Mouse (Mus musculus) large intestine, adult 2 months (tissue): ENCODE measurements around the gene Nat8f1. TPM values are rescaled to one million over a fixed set of nuclear protein-coding genes. Genes with fewer than 3 reads are reported as not detected.
"Not testable (repeated sequence)": the region's sequence is repeated elsewhere in the genome, so short reads cannot be mapped to it uniquely, and the experiment has no call there.

Experiments used
- DNase-seq: peaks from one replicate; pipeline ENCODE4 v3.0.0-alpha.2; 2012; ENCODE audit warnings: low read depth, low spot score
- WGBS: fragments of 180-500 bp; shearing (Covaris S2); methylation state at CpG from one replicate; pipeline ENCODE4 v1.1.7; 2018; 5-methylcytosine and 5-hydroxymethylcytosine counted together
- polyA plus RNA-seq: library from polyadenylated mRNA; depleted of rRNA; stranded (reverse); fragments of >200 nt; gene quantifications from 2 replicates; pipeline ENCODE4 v1.2.3, GENCODE M21; 2012; rRNA removed

Nat8f1 gene
- 12.6 and 16.6 TPM in 2 replicates for polyA plus RNA-seq

DNA sequence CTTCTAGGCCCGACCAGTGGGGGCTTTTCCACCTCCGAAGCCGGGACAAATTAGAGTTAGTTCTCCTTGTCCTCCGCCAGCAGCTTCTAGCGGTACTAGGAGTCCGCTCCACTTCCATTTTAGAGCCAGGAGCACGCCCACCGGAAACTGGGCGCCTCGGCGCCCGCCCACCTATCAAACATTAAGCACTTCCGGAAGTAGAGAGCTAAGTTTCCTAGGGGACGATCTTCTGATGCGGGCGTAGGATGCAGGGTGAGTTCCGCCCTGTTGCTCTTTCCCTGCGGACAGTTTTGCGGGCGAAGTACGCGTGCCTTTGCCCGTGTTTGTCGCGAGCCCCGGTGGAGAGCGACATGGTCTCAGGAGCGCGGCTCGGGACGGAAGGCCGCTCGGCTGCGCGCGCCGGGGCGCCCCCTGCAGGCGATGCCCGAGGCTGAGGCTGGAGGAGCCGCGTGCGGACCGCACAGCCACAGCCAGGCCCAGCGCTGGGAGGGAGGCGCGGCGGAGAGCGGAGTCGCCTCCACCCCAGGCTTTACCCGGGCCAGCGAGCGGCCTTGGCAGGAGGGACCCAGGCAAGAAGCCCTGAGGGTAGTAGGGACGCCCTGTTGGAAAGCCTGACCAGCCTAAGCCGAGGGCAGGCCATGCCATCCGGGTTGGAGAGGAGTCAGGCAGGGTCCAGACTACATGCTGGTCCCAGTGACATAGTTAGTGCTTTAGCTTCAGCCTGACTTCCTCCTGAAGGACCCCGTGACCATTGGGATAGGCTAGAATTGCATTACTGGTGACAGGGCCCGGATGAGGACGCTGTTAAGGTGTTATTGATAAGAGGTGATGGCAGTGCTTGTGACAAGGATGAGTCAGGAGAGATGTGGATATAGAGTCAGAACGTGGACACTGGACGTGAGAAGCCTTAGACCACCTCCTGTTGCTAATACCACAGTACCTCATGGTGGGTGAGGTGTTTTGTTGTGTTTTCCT is at the start of gene Nat8f1:
Gene Nat8f1 (minus strand): TSS at position 149 of the 975 bp plus-strand sequence.
- WGBS = under 1% methylated on average over 61 of the region's 61 CpGs
- DNase-seq = peak; percentile 63

DNA sequence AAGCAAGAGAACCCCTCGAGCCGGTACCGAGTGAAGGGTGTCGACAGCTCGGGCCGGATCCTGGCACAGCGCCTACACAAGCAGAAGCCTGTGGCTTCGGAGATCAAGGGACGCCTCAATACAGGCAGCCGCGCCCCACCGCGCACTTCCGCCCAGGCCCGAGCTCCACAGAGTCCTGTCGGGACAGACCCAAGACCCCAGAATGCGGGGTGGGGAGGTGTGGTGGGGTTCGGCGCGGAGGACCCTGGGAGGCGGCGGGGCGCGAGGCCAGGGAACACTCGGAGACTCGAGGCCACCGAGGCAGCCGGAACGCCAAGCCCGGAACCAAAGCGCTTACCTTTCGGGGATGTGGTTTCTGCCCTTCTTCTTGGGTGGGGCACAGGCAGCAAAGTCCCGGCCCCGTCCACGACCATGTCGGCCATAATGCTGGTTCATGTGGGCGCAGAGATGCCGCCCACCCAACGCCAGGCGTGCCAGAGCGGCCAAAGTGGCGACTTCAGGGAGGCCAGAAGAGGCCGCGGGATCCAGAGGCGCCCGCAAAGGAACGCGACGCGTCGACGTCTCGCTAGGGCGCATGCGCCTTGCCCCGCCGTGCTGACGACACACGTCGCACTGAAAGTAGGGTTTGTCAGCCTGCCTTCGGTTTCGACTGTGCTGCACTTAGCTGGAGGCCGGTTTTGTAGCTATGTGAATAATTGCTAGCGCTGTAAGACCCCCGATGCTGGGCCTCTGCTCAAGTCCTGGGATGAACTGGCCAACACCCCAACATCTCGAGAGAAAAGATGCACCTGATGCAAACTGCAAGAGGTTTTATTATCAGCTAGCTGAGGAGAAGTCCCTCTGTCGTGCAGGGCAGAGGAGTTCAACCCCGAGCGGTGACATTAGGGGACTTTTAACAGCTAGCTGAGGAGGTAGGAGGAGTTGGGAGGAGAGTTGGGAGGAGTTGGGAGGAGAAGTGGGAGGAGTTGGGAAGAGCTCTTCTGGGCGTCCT is 45.9 kb upstream of the Nat8f1 start, which contains the start of gene Dusp11:
Gene Dusp11 (minus strand): TSS at position 567 of the 991 bp plus-strand sequence.
- WGBS = under 1% methylated on average over 70 of the region's 70 CpGs
- peak; percentile 72 for DNase-seq

DNA sequence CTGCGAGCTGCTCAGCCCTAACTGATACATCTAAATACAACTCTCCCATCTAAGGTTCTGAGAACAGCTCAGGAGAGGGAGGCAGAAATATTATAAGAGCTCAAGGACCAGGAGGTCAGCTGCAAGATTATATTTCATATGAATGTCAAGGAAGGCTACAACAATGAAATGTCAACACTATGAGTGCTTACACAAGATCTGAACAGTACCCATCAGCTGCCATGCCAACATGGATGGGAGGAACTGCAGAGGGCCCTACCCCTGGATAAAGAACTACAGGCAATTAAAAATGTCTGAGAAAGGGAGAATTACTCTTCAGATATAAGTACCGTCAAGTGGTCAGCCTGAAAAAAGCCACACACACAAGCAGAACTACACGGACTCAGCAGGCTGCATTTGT is 42.1 kb upstream of the Nat8f1 start:
- 77% methylated on average over 3 of the region's 3 CpGs for WGBS
- no peak for DNase-seq

DNA sequence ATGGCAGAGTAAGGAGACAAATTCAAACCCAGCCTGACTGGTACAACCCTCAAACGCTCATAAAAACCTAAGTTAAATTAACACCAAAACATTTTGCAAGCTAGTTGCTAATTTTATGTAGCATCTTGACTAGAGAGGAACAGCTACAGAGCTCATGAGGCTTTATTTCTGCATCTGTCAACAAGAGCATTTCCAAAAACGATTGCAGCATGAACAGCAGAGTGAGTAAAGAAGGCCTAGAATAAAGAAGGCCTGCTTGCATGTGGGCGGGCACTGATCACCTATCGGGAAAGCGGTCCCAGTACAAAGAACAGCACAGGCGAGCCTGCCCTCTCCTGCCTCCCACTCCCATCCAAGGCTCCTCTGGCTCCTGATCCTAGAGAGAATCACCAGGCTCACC is 33.1 kb upstream of the Nat8f1 start:
- DNase-seq = no peak
- WGBS = 84% methylated on average over 6 of the region's 6 CpGs

DNA sequence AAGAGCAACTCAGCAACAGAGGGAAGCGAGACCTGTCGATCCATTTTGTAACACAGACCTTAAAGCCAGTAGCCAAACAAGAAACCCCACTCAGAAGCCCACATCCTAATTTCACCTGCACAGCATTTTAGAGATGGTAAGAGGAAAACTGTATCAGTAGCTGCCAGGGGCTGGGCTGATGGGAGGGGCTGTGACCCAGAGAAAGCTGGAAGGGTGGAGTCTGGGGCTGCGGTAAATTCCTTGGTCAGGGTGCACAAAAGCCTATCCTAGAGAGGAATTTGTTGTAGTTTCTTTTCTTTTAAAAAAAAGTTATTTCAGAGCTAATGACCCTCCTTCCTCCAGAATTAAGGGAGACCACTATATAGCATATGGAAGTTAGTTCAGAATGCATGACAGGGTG is 27.0 kb upstream of the Nat8f1 start:
- WGBS = 97% methylated on average over 3 of the region's 3 CpGs

DNA sequence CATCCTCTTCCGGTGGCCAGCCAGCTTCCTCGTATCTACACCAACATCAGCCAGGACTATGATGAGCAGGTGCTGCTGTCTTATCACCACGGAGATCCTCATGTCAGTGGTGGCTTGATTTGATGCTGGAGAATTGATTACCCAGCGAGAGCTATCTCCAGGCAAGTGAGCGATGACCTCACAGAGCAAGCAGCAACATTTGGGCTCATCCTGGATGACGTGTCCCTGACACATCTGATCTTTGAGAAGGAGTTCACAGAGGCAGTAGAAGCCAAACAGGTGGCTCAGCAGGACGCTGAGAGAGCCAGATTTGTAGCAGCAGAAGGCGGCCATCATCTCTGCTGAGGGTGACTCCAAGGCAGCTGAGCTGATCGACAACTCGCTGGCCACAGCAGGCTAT is 23.2 kb upstream of the Nat8f1 start:
- no peak for DNase-seq
- 84% methylated on average over 10 of the region's 10 CpGs for WGBS

More for the DNA sequence above, 27.0 kb upstream of the Nat8f1 start:
- DNase-seq = no peak

DNA sequence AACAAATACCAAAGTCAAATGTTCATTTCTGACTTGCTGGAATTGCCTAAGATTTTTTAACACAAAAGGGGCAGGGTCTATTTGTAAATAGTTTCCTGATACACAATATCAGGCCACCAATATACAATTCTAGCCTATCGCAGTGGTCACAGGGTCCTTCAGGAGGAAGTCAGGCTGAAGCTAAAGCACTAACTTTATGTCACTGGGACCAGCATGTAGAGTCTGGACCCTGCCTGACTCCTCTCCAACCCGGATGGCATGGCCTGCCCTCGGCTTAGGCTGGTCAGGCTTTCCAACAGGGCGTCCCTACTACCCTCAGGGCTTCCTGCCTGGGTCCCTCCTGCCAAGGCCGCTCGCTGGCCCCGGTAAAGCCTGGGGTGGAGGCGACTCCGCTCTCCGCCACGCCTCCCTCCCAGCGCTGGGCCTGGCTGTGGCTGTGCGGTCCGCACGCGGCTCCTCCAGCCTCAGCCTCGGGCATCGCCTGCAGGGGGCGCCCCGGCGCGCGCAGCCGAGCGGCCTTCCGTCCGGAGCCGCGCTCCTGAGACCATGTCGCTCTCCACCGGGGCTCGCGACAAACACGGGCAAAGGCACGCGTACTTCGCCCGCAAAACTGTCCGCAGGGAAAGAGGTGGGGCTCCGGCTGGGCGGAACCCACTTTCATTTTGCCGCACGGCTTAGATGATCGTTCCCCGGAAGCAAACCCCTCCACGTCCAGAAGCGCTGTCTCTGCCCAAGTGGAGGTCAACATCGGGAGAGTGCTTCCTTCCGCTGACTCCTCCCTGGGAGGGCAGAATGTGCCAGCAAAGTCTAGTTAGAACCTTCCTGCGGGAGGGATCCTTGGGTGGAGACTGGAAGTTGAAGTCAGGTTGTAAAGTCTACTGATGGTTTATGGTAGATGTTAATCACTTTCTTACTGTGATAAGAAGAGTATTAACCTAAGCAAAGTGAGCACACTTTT is 21.3 kb upstream of the Nat8f1 start:
- DNase-seq = peak; percentile 95
- WGBS = under 1% methylated on average over 50 of the region's 50 CpGs

DNA sequence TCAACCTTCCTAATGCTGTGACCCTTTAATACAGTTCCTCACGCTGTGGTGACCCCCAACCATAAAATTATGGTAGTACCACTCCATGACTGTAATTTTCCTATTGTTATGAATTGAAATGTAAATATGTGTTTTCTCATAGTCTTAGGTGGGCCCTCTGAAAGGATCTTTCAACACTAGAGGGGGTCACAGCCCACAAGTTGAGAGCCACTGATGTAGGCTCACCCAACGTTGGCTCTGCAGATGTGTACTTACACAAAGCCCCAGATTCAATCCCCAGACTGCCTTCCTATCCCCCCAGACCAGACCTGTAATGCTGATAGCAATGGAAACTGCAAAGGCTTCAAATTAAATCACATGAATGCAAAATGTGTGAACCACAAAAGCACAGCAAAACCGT is 20.2 kb upstream of the Nat8f1 start:
- WGBS = 83% methylated on average over 3 of the region's 3 CpGs
- no peak for DNase-seq

DNA sequence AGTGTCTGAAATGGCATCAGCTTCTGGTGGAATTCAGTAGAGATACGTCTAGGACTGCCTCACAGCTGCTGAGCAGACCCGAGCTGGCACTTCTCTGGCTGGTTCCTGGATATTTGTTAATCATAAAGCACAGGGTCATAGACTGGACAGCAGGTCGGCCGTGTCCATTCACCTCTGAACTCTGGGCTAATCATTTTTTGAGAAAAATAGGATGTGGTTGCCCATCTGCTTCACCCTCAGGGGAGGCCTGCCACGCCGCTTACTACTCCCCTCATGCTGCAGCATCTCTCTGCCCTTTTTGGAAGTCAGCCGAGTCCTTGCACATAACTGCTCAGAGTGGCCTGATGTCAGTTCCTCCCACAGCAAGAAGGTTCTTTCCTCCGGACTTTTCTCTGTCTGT is 18.6 kb upstream of the Nat8f1 start:
- WGBS = 73% methylated on average over 8 of the region's 8 CpGs
- DNase-seq = no peak

DNA sequence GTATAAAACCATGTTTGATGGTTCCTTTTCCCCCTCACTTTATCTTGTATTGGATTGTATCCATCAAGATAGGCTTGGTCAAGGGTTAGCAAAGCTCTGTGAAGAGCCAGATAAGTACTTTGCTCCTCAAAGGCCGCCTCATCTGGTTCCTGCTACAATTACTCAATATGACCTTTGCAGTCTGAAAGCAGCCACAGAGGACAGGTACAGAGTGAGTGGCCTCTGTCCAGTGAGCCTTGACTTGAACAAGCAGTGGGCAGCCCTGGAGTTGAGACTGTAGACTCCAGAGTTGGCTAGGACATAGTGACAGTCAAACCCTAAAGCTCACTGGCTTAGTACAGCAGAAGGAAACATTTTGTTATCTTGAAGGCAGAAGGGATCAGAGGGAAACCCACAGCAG is 13.8 kb upstream of the Nat8f1 start:
- WGBS = 78% methylated on average over 1 of the region's 1 CpGs
- DNase-seq = no peak

DNA sequence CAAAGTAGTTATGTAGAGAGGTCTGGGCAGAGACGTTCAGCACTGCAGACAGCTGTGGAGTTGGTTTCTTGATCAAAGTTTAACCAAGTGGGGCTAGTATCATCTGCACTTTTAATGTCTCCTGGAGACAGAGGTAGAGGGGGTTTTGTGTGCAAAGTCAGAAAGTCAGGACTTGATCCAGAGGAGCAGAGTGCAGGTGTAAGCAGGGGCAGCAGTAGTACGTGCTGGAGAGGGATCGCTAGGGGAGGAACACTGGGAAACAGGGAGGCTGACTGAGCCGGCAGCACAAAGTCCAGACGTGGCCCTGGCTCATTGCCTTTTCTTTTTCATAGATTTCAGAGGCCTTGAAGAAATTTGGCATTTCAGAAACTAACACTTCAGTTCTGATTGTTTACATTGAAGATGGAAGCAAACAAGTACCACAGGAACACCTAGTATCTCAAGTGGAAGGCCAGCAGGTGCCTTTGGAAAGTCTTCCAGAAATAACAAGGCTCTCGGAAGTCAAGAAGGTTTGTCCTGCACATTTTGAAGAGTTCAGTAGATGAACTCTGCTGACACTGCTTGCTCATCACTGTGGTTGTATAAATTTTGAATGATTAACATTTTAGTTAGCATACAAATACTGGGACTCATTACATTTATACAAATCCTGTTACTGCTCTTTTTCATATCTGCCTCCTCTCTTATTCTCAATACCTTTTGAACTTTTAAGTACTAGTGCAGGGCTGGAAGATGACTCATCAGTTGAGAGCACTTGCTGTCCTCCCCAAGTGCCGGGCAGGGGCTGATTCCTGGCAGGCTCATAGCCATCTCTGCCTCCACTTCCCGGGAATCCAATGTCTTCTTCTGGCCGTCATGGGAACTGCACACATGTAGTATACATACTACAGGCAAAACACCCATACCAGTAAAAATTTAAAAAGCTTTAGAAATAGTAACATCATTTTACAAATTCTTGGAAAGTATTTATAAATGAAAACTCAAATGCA is 12.3 kb upstream of the Nat8f1 start:
- DNase-seq = no peak
- WGBS = 89% methylated on average over 9 of the region's 9 CpGs

DNA sequence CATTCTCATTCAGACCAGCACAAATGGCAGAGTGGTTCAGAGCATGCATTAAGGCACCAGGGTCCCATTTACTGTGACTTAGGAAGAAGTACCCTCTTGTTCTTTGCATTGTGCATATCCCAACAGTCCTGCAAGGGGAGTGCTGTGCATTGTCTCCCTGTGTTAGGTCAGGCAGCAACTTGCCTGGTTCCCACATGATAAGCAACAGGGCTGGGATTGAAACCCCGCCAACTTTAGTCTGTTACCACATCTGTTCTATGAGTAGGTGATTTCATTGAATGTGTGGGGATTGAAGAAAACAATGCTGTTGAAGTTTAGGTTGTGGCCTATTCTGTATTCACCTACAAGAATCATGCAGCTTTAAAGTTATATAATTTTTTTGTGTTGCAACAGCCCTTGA is 11.2 kb upstream of the Nat8f1 start:
- 92% methylated on average over 1 of the region's 1 CpGs for WGBS
- no peak for DNase-seq

DNA sequence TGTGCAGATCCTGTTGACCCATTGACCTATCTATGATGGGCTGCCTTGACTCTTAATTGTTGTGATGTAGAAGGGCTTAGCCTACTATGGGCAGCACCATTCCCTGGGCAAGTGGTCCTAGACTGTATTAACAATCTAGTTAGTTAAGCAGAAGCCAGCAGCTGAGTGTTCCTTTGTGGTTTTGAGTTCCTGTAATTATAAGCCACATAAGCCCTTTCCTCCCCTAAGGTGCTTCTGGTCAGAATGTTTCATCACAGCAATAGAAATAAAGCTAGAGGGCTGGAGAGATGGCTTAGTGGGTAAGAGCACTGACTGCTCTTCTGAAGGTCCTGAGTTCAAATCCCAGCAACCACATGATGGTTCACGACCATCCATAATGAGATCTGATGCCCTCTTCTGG is 8.2 kb upstream of the Nat8f1 start:
- DNase-seq = no peak
- 90% methylated on average over 1 of the region's 1 CpGs for WGBS

DNA sequence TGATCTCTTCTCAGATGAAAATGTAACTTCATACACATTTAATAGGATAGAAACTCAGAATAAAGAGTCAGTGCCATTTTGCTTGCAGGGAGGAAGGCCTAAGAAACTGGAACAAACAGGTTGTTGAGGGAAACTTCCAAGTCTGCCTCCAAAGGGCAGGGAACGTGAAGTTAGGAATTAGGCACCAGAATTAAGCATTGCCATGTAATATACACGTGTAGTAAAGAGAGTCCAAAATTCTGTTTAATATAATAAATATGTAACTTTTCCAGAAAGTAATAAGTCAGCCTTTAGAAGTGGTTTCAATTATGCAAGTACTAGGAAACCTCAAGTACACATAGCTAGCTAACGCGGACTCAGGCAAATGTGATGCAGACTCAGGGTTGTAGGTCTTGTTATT is 3.9 kb upstream of the Nat8f1 start:
- WGBS = 88% methylated on average over 4 of the region's 4 CpGs
- DNase-seq = no peak

DNA sequence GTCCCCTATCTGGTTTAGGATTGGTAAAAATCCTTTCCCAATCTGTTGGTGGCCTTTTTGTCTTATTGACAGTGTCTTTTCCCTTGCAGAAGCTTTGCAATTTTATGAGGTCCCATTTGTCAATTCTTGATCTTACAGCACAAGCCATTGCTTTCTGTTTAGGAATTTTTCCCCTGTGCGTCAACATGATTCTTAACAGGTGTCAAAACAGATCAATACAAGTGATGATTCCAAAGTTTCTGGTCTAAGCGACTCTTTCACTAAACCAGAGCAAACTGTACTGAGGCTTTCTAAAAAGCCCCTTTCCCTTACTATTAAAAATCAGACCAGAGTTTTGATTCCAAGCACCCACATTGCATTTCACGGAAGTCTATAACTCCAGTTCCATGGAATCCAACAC is 2.9 kb upstream of the Nat8f1 start:
- DNase-seq = not testable (repeated sequence)
- WGBS = 97% methylated on average over 3 of the region's 3 CpGs

DNA sequence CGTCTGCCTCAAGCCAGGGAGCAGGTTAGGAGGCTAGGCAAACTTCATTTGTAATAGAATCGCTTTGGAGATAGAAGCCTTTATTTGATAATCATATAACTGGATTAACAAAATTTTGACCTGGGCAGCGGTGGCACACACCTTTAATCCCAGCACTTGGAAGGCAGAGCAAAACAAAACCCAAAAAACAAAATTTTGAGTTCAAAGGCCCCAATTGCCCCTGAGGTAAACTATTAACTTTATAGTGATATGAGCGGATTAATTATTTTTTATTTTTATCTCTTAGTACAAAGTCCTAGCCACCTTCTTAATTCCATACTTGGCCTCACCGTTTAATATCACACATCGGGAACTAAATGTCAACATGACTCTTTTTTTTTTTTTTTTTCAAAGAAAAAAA is 1.1 kb upstream of the Nat8f1 start:
- whole genome bisulfite sequencing = 52% methylated on average over 6 of the region's 6 CpGs
- no peak for DNase-seq

DNA sequence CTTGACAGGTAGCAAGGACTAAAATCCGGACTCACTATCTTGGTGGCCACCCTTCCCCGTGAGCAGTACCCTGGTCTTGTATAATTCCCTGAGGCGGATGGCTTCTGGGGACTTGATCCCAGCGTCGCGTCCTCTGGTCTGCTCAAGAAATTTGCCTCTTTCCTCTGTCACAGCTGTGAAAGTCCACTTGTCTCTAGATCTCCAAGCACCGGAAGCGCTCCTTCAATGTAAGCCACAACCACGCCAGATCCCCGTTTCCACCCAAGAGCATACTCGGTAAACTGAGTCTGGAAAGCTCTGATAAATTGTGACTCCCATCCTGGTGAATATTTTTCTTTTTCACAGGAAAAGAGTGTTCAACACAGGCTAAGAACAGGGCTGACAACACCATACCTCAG is 347 bp downstream of the Nat8f1 start:
- no peak for DNase-seq
- WGBS = 3% methylated on average over 11 of the region's 11 CpGs

DNA sequence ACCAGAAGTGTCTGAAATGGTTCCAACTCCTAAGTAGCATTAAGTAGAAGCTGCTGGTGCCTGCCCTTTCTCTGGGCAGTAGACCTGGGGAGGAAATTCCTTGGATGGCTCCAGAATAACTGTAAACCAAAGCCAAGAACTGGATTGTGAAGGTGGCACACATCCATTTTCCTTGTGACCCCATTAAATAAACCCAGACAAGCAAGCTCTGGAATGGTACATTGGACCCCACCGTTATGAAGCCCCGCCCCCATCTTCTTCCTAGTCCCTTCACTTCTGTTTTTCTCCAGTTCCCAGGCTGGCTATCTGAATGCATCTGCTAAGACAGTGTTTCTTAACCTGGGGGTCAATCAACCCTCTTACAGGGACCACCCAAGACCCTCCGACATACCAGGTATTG is 3.9 kb downstream of the Nat8f1 start, which contains the start of gene Tprkb:
Gene Tprkb (plus strand): TSS at position 279 of the 400 bp plus-strand sequence.
- 62% methylated on average over 3 of the region's 3 CpGs for WGBS
- no peak for DNase-seq
